Mouse (Mus musculus): ENCODE results near the gene 4921530L21Rik.

Gene 4921530L21Rik

GRCm38 (mm10) chr14:95880954-95881353, at the start of gene 4921530L21Rik:
Gene 4921530L21Rik (plus strand): TSS chr14:95881254.
- no peak for DNase-seq (ENCODE audit: low spot score in 2 of 2)

GRCm38 (mm10) chr14:95833866-95834265, 47.2 kb upstream of the 4921530L21Rik start:
- DNase-seq (ENCODE audit: low spot score in 2 of 2), result no peak

DNA sequence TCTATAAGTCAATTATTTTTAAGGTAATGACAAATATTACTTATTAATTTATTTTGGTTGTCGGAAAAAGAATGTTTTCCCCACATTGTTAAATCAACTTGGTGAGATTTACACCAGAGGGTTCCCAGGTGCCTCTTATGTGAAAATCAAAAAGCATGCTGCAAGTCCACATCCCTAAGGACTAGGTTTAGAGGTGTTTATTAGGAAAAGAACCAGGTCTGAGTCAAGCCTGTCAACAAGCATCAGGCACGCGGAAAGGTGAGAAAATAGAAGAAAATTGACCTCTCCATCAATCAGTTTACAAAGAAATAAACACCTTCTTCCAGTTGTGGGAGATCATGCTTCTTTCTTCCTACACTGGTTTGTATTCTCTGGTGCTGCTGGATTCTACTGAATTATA, 18.1 kb upstream of the 4921530L21Rik start:
- DNase-seq (ENCODE audit: low spot score in 2 of 2), result no peak

DNA sequence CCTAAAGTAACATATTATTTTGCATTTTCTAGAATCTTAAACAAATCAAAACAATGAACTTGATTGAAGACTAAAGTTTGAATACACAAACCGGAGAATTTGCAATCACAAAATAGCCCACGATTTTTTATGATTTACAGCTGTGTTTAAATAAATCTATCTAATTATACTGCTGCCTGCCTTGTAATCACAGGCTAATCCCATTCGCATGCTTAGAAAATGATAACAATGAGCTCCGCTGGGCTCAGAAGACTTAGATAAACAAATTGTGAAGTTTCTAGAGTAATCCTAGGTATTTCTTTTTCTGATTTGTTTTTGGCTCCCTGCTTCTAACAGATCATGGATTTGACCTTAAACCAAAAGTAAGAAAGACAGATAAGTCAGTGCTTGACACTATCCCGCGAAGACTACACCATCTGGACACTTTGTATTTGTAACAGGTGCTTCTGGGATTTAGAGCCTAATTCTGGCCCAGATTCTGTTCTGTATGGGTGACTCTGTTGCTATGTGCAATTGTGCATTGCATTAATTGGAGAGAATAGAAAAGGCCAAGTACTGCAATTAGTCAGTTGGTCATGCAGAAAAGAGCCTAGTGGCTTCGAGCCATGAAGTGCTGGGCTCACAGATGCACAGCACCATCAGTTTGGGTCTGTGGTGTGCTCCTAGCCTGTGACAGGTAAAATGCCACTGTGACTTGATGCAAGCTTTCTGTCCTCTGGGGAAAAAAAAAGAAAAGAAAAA, 15.2 kb upstream of the 4921530L21Rik start:
- DNase-seq (ENCODE audit: low spot score in 2 of 2), result peak in 1 of 2 experiments; percentile 20

- no peak for DNase-seq (ENCODE audit: low spot score in 2 of 2)
These were observed 9.0 kb upstream of the 4921530L21Rik start for GRCm38 (mm10) chr14:95872020-95872419.

- peak; percentile 92 to 93 for DNase-seq (ENCODE audit: low spot score in 2 of 2)
These were observed 4.1 kb upstream of the 4921530L21Rik start for GRCm38 (mm10) chr14:95876785-95877510.

GRCm38 (mm10) chr14:95877548-95877947, 3.5 kb upstream of the 4921530L21Rik start:
- DNase-seq (ENCODE audit: low spot score in 2 of 2), result no peak

- no peak for DNase-seq (ENCODE audit: low spot score in 2 of 2)
These were observed 18.4 kb downstream of the 4921530L21Rik start for GRCm38 (mm10) chr14:95899458-95899857.

GRCm38 (mm10) chr14:95904591-95905095, 23.6 kb downstream of the 4921530L21Rik start:
- no peak for DNase-seq (ENCODE audit: low spot score in 2 of 2)

DNA sequence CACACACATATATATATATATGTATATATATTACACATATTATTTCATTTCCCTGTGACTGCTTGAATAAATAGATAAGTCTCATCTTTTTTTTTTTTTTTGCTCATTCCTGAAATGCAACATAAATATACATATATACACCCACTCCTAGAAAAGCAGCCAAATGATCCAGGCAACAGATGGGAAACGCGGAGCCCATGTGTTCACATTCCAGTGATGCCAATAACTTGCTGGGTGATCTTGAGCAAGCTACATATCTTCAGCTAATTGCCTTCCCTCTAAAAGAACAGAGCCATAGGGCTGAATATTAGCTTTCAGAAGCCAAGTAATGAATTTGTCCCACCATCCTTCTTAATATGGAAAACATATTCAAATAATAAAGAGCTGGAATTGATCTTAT, 32.2 kb downstream of the 4921530L21Rik start:
- DNase-seq (ENCODE audit: low spot score in 2 of 2), result peak; percentile 82 to 92

DNA sequence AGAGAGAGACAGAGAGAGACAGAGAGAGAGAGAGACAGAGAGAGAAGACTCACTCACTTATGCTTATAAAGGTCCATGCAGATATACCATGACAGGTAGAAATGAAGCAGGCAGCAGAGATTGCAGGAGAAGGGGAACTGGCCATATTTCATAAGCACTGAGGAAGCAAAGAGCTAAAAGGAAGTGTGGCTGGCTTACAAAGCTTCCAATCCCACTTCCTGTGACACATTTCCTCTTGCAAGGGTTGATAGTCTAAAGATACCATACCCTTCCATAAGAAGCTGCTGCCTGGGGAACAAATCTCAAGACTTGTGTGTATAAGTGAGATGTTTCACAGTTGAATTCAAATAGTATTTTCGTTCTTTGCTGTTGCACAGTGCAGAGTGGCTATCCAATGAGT, 45.7 kb downstream of the 4921530L21Rik start:
- DNase-seq (ENCODE audit: low spot score in 2 of 2), result no peak

GRCm38 (mm10) chr14:95927810-95928785, 47.0 kb downstream of the 4921530L21Rik start:
- DNase-seq (ENCODE audit: low spot score in 2 of 2), result no peak

Measured in right cerebral cortex, postnatal 10 days (tissue).